Mouse (Mus musculus) embryo, embryonic 11 days (tissue): Measurements from ENCODE around the gene Troap.
"Not testable (repeated sequence)": the region's sequence is repeated elsewhere in the genome, so short reads cannot be mapped to it uniquely, and the experiment has no call there.

Source experiments
- DNase-seq: peaks from one replicate; pipeline ENCODE4 v3.0.0-alpha.2; 2015

Troap gene

GRCm38 (mm10) chr15:99040920-99041856 lies 33.2 kb upstream of the Troap start:
- no peak for DNase-seq

GRCm38 (mm10) chr15:99042334-99042733 lies 32.0 kb upstream of the Troap start:
- no peak for DNase-seq

- DNase-seq, result no peak
Measured at GRCm38 (mm10) chr15:99044854-99045253, 29.5 kb upstream of the Troap start.

- not testable (repeated sequence) for DNase-seq
Measured at GRCm38 (mm10) chr15:99045734-99046133, 28.6 kb upstream of the Troap start.

DNA sequence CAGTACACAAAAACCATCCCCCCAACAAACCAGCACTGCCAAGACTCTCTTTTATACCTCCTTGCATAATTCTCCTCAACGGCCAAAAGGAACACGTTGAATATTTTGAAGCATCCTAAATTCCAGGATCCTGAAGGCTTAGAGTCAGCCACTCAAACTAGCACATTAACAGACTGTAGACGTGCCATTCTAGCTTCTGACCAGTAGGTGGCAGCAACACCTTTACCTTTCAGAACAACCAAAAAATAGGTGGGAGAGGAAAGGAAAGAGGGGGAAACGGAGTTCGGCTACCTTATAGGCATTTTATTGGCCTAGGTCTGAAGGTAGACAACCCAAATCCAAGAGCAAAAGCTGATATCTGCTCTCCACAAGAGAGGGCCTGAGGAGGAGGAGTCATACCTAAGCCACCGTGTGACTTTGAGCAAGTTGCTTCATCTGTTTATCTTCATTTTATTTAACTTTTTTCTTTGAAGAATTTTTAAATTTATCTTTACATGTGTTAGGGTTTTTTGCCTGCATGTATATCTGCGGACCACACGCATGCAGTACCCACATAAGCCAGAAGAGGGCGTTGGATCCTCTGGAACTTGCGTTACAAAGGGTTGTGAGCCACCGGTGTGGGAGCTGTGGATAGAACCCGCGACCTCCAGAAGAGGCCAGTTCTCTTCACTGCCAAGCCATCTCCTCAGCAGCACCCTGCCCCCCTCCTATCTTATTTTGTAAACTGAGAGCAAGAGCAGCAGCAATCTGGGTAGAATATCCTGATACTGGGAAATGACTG lies 24.7 kb upstream of the Troap start:
- peak; percentile 86 for DNase-seq

DNA sequence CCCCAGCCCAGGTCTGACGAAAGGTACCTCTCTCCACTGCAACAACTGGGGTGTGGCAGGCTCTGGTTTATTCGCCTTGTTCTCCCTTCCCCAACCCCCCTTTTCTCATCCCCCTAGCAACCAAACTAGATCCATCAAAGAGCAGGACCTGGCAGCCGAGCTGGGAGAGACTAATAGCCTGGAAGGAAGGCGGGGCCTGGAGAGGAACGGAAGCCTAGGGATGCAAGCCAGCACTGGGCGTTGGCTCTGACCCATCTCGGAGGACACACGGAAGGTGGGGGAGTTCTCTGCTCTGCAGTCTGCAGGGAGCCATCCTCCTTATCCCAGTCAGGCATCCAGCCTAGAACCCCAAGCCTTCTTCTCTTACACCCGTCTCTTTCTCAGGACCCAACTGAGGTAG lies 21.0 kb upstream of the Troap start:
- DNase-seq, result peak; percentile 45

GRCm38 (mm10) chr15:99055040-99055439 lies 19.3 kb upstream of the Troap start, which contains the start of gene Prph:
TSS of gene Prph (plus strand) at chr15:99055174.
- DNase-seq, result no peak

DNA sequence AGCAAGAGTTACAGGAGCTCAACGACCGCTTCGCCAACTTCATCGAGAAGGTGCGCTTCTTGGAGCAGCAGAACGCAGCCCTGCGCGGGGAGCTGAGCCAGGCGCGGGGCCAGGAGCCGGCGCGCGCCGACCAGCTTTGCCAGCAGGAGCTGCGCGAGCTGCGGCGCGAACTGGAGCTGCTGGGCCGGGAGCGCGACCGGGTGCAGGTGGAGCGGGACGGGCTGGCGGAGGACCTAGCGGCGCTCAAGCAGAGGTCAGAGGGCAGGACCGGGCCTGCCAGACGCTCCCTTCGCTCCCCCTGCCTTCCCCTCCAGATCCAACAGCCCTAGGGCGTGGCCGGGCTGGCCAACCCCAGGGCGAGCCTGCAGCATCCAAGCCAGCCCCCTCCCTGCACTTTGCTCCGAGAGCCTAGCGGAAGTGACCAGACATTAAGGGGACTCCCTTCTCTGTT lies 18.8 kb upstream of the Troap start:
- DNase-seq, result peak; percentile 65

DNA sequence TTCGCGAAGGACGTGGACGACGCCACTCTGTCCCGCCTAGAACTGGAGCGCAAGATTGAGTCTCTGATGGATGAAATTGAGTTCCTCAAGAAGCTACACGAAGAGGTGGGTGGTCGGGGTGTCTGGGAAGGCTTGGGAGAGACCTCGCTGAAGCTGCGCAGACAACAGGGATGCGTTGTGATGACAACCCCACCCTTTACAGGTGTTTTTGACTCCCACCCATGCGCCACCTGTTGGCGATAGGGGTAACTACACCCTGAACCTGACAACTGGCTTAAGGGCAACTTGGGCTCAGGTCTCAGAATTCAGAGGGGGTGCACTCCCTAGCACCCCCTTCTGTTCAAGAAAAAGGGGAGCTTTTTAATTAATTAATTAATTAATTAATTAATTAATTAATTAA lies 18.0 kb upstream of the Troap start:
- peak; percentile 50 for DNase-seq

DNA sequence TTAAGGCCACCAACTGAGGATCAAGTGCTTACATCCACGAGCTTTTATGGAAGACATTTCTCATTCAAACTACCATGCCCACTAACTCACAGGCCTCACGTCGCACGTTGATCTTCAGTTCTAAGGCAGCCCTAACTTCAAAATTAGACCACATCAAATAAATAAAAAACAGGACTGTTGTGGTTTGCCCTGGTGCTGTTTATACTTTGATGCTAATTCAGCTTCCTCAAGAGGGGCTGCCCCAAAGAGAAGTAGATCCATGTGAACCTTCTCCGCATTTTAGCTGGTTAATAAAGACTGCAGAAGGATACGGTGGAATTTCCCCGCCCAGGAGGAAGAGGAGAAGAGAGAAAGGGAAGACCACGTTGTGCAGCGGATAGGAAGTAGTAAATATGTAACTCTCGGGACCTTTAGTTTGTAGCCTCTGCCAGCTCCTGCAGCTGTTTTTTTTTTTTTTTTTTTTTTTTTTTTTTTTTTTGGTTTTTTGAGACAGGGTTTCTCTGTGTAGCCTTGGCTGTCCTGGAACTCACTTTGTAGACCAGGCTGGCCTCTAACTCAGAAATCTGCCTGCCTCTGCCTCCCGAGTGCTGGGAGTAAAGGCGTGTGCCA lies 8.7 kb upstream of the Troap start:
- no peak for DNase-seq

GRCm38 (mm10) chr15:99071988-99072387 lies 2.4 kb upstream of the Troap start:
- DNase-seq, result no peak

- DNase-seq, result peak; percentile 99
Measured at GRCm38 (mm10) chr15:99074600-99075333, 392 bp downstream of the Troap start.

- peak; percentile 60 for DNase-seq
Measured at GRCm38 (mm10) chr15:99076011-99076410, 1.6 kb downstream of the Troap start.

- no peak for DNase-seq
Measured at GRCm38 (mm10) chr15:99078181-99078910, 4.0 kb downstream of the Troap start.

GRCm38 (mm10) chr15:99079804-99080203 lies 5.4 kb downstream of the Troap start:
- DNase-seq, result no peak

DNA sequence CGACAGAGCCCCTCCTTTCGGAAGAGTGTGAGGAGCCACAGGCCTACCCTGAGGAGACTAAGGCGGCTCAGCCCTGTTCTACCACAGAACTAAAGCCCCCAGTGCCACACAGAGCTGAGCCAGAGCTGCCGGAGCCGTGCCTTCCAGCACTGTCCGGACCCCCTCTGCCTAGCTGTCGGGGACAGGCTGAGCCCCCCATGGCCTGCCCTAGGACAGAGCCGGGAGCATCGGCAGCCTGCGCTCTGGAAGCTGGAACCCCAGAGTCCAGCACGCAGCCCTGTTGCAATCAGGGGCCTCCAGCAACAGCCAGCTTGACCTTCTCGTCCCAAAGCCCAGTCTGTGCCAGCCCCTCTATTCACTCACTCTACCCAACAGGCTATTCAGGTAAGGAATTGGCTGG lies 7.9 kb downstream of the Troap start:
- no peak for DNase-seq

DNA sequence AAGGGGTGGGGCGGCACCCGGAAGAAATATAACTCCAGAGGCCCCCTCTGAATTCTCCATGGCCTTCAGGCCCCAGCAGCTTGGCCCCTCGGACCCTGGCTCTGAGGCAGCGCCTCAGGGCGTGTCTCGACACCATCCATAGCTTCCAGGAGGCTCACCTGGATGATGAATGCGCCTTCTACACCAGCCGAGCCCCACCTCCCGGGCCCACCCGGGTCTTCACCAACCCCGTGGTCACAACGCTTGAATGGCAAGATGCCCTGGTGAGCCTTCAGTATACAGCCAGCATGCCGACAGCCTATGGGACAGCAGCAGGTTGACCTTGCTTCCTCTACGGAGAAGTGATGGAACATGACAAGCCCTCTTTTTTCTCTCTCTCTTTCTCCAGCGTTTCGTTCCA lies 8.5 kb downstream of the Troap start:
- no peak for DNase-seq

GRCm38 (mm10) chr15:99083258-99083657 lies 8.9 kb downstream of the Troap start:
- DNase-seq, result peak; percentile 61

GRCm38 (mm10) chr15:99083867-99084557 lies 9.6 kb downstream of the Troap start:
- peak; percentile 42 for DNase-seq

DNA sequence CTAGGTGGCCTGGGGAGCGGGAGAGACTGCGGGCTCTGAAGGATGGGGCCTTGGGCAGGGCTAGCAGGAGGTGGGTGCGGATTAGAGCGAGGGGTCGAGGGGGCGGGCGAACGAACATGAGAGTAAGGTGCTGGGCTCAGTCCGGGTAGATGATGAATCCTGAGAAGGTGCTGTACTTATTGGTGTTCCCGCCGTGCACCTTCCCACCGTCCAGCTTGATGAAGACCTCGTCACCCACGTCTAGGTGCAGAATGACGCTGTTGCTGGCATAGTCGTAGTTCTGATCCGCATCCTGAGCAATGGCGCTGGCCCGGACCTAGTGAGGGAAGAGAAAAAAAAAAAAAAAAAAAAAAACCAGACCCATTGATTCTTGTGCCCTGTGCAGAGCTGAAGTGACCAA lies 10.2 kb downstream of the Troap start:
- no peak for DNase-seq

DNA sequence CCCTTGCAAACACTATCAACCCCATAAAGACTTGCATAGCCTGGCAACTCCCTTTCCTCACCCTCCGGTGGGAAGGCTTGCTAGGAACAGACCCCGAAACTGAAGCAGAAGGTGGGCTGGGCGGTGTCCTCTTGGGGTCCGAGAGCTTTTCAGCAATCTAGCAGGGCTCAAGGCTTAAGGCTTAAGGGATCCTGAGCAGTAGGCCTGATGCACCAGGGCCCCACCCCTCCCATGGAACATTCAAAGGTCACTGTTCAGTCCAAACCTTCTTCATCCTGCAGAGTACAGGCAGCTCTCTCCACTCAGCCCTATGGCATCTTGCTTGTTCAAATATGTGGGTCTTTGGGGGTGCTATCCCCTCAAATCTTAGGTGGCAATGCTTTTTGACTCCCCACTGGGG lies 11.6 kb downstream of the Troap start:
- DNase-seq, result no peak
